Mouse (Mus musculus) liver, postnatal 0 days (tissue): ENCODE measurements at regions not wholly inside any gene's neighbourhood (a gene's known extent, or its start where the extent isn't known, plus 50 kb on each side); places are given as distances from the start of the nearest gene placed in this dataset.

Experiments used
- CTCF ChIP-seq: sonication (generic); IDR thresholded peaks from 2 replicates; pipeline ENCODE4 v1.5.1; 2016; ENCODE audit warnings: antibody characterized with exemption, low read depth
- EP300 ChIP-seq: IDR thresholded peaks from 2 replicates; pipeline ENCODE4 v1.6.1; 2016; ENCODE audit warnings: antibody characterized with exemption, low read depth, mild to moderate bottlenecking

DNA sequence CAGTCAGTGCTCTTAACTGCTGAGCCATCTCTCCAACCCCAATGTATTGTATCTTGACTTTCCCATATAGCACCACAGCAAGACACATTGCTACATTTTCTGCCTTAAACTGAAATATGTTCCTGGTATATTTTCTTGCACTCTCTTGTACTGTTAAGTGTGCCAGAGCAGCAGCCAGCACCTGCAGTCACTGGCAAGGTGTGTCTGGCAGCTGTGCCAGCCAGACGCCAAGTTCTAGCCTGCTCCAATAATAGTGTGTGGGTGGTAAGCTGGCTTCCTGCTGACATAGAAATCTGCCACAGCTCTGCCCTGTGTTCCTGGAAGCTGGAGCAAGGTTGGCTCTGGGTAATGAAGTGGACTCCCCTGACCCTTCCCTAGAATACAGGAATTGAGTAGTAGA lies 185.9 kb upstream of the Ddhd1 start:
- no peak for TF ChIP-seq CTCF
- TF ChIP-seq EP300: no peak
